Mouse (Mus musculus) liver, embryonic 14.5 days (tissue): Measurements from ENCODE around the gene Slc5a1. TPM values are rescaled to one million over a fixed set of nuclear protein-coding genes. Genes with fewer than 3 reads are reported as not detected.

Experiments used
- ATAC-seq: fragments of 200-750 bp; cut with Nextera tagmentation; 2 replicates; pipeline ENCODE4 v1.8.0; 2017; ENCODE audit warnings: moderate number of reproducible peaks, mild to moderate bottlenecking, moderate library complexity; ENCODE audit not compliant: insufficient read depth
- DNase-seq, 3 experiments: peaks; one replicate each; pipeline ENCODE4 v3.0.0-alpha.2; 2012 to 2013; ENCODE audit warnings: low read depth in 3 of 3, low spot score in 3 of 3
- H3K27ac ChIP-seq: fragments of 300-500 bp; sonication (generic); 2 replicates; pipeline ENCODE4 v1.5.1; 2014; ENCODE audit warnings: moderate library complexity, mild to moderate bottlenecking, control low read depth, inconsistent platforms
- H3K27me3 ChIP-seq: fragments of 300-500 bp; sonication (generic); 2 replicates; pipeline ENCODE4 v1.6.1; 2014; ENCODE audit warnings: mild to moderate bottlenecking, low read length, moderate library complexity; ENCODE audit not compliant: control insufficient read depth, insufficient read depth
- H3K36me3 ChIP-seq: fragments of 300-500 bp; sonication (generic); replicated peaks from 2 replicates; pipeline ENCODE4 v1.6.1; 2014; ENCODE audit warnings: low read depth; ENCODE audit not compliant: control insufficient read depth, insufficient read depth
- H3K4me1 ChIP-seq, 2 experiments: fragments of 200-500 bp in 1 of 2; fragments of 300-500 bp in 1 of 2; sonication (generic) in 1 of 2; replicated peaks; 2 replicates each; pipeline ENCODE4 v1.6.1; 2012 to 2014; ENCODE audit warnings: antibody characterized with exemption in 1 of 2, inconsistent platforms in 1 of 2, low read length in 1 of 2; ENCODE audit not compliant: control insufficient read depth in 2 of 2, insufficient read depth in 2 of 2
- H3K4me2 ChIP-seq: fragments of 300-500 bp; sonication (generic); 2 replicates; pipeline ENCODE4 v1.6.1; 2014; ENCODE audit warnings: low read depth, mild to moderate bottlenecking, control low read depth, moderate library complexity
- H3K4me3 ChIP-seq, 2 experiments: fragments of 200-500 bp in 1 of 2; fragments of 300-500 bp in 1 of 2; sonication (generic) in 1 of 2; 2 replicates each; pipeline ENCODE4 v1.5.1; 2012 to 2014; ENCODE audit warnings: low read depth in 2 of 2, low read length in 2 of 2, mild to moderate bottlenecking in 2 of 2, control low read depth in 1 of 2, inconsistent platforms in 1 of 2, moderate library complexity in 1 of 2; ENCODE audit not compliant: insufficient read depth in 1 of 2
- H3K9ac ChIP-seq: fragments of 300-500 bp; sonication (generic); replicated peaks from 2 replicates; pipeline ENCODE4 v1.6.1; 2014; ENCODE audit warnings: mild to moderate bottlenecking, control low read depth, moderate library complexity
- H3K9me3 ChIP-seq: fragments of 300-500 bp; sonication (generic); 2 replicates; pipeline ENCODE4 v1.6.1; 2016; ENCODE audit warnings: low read length, mixed read lengths; ENCODE audit not compliant: control insufficient read depth
- CTCF ChIP-seq: IDR thresholded peaks from 2 replicates; pipeline ENCODE4 v1.5.1; 2016; ENCODE audit warnings: antibody characterized with exemption, low read depth, control low read depth
- EP300 ChIP-seq: IDR thresholded peaks from 2 replicates; pipeline ENCODE4 v1.6.1; 2016; ENCODE audit warnings: antibody characterized with exemption, low read depth
- WGBS: fragments of 180-500 bp; shearing (Covaris S2); extraction: QIAGEN DNeasy Blood & Tissue Kit; methylation state at CpG from one replicate; pipeline ENCODE4 v1.1.7; 2014; ENCODE audit not compliant: insufficient replicate concordance; 5-methylcytosine and 5-hydroxymethylcytosine counted together
- polyA plus RNA-seq, 2 experiments: library from polyadenylated mRNA; depleted of rRNA in 1 of 2; stranded (reverse) in 1 of 2; unstranded in 1 of 2; fragments of >200 nt; fragmentation: Nextera tagmentation in 1 of 2; extraction: Ambion mirVana in 1 of 2; gene quantifications; 2 replicates each; pipeline versions ENCODE4 v1.2.1 to v1.2.3; 2012 to 2014

The Slc5a1 gene
- polyA plus RNA-seq, 2 experiments: not detected

DNA sequence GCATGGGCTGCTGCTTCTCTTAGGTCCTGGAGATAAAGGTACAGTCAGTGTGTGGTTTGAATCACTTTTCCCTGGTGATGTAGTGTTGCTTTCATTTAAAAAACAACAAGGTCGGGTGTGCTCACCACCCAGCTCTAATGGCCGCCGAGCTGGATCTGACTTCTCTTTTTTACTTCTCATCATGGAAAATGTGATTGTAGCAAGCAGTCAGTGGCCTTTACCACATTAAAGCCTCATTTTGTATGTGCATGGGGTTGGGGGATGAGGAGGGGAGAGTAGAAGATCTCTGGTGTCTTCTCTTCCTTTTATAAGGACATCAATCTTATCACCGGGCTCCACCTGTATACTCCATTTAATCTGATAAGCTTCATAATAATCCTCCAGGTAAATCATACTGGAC lies 21.3 kb downstream of the Slc5a1 start:
- no peak for ATAC-seq
- no peaks in the 10 kb centered on the region for H3K4me1 ChIP-seq
- no peak overlapping the region for H3K4me2 ChIP-seq
- H3K27me3 ChIP-seq: no peaks in the 10 kb centered on the region
- H3K9me3 ChIP-seq: no peaks in the 10 kb centered on the region
- H3K36me3 ChIP-seq: no peaks in the 10 kb centered on the region
- H3K27ac ChIP-seq: no peak overlapping the region
- TF ChIP-seq CTCF: no peak
- TF ChIP-seq EP300: no peak
- H3K4me3 ChIP-seq: no peak overlapping the region
- no peak overlapping the region for H3K9ac ChIP-seq
- 54% methylated on average over 4 of the region's 4 CpGs for WGBS
- DNase-seq: no peak

DNA sequence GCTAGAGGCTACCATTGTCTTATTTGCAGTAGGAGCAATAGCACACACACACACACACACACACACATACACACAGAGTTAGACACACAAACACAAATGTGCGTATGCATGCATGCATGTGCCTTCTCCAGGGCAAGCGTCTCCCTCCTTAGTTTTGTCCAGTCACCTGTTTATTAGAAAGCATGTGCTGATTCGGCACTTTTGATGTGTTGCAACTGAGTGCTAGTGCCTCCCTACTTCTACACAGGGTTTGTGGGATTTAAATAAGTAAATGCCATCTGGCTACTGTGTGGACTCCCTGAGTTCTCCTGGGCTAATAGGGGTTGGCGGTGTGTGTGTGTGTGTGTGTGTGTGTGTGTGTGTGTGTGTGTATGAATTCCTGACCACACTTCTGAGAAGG lies 30.1 kb downstream of the Slc5a1 start:
- Histone ChIP-seq H3K36me3 (no peaks in the 10 kb centered on the region), H3K4me1 (no peaks in the 10 kb centered on the region), H3K9me3 (no peaks in the 10 kb centered on the region), H3K27ac (no peak overlapping the region), H3K4me2 (no peak overlapping the region), H3K4me3 (no peak overlapping the region), H3K27me3 (no peaks in the 10 kb centered on the region), H3K9ac (no peak overlapping the region)
- TF ChIP-seq EP300 (no peak), CTCF (no peak)
- ATAC-seq: no peak
- DNase-seq: no peak
- WGBS: 72% methylated on average over 4 of the region's 4 CpGs

- H3K4me2 ChIP-seq: no peak overlapping the region
- no peak overlapping the region for H3K4me3 ChIP-seq
- no peak overlapping the region for H3K9ac ChIP-seq
- TF ChIP-seq CTCF (no peak), EP300 (no peak)
- H3K9me3 ChIP-seq: no peaks in the 10 kb centered on the region
- no peak overlapping the region for H3K27ac ChIP-seq
- no peaks in the 10 kb centered on the region for H3K27me3 ChIP-seq
- ATAC-seq (no peak), DNase-seq (no peak)
- no peaks in the 10 kb centered on the region for H3K36me3 ChIP-seq
- 62% methylated on average over 5 of the region's 5 CpGs for WGBS
- no peaks in the 10 kb centered on the region for H3K4me1 ChIP-seq
These were observed 31.6 kb downstream of the Slc5a1 start for GRCm38 (mm10) chr5:33135611-33136010.

- Histone ChIP-seq H3K27me3 (no peaks in the 10 kb centered on the region; the same call in 1 of the 2 replicates), H3K9me3 (no peaks in the 10 kb centered on the region), H3K4me1 (no peaks in the 10 kb centered on the region), H3K9ac (no peak overlapping the region), H3K4me3 (no peak overlapping the region), H3K36me3 (no peaks in the 10 kb centered on the region), H3K4me2 (no peak overlapping the region), H3K27ac (no peak overlapping the region)
- peak in 1 of 3 experiments; percentile 7 for DNase-seq
- ATAC-seq: no peak
- 31% methylated on average over 7 of the region's 7 CpGs for WGBS
- no peak for TF ChIP-seq EP300
- TF ChIP-seq CTCF: peak; percentile 40; the same call in 1 of the 2 replicates
These were observed 38.9 kb downstream of the Slc5a1 start for GRCm38 (mm10) chr5:33142790-33143455.

GRCm38 (mm10) chr5:33144025-33144424 lies 40.0 kb downstream of the Slc5a1 start:
- H3K36me3 ChIP-seq: no peaks in the 10 kb centered on the region
- H3K9ac ChIP-seq: no peak overlapping the region
- H3K9me3 ChIP-seq: no peaks in the 10 kb centered on the region
- 33% methylated on average over 5 of the region's 5 CpGs for WGBS
- no peak for TF ChIP-seq EP300
- peak; percentile 63 for TF ChIP-seq CTCF
- ATAC-seq (no peak), DNase-seq (no peak)
- no peak overlapping the region for H3K27ac ChIP-seq
- no peaks in the 10 kb centered on the region for H3K4me1 ChIP-seq
- no peaks in the 10 kb centered on the region; the same call in 1 of the 2 replicates for H3K27me3 ChIP-seq
- H3K4me2 ChIP-seq: no peak overlapping the region
- H3K4me3 ChIP-seq: no peak overlapping the region
